Mouse (Mus musculus): ENCODE results near the gene Notch3.

DNA sequence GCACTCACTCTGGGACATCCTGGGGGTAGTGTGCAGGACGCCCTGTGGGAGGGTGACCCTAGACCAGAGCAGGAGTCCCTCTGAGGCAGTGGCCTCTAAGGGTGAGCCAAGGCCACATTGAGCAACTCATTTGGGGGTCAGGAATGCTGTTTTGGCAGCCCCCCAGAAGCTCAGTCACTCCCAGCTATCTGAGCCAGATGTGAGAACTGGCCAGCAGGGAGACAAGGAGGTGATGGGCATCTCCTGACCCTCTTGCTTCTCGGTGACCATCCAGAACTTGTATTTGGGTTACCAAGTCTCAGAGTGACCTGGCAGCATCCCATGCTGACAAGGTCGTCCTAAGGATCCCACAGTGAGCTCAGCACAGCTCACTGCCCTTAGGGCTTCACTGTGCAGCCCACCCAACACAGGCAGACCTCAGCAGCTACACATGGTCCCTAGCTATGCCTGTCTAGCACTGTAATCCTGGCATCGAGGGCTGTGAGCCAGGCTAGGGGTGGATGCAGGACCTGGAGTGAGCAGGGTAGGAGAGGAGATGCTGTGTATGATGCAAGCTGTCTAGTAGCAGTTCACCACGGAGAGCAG is 49.3 kb downstream of the Notch3 start:
- TF ChIP-seq CTCF (IDR thresholded peaks at IDR 0.05; ENCODE audit: control insufficient read depth, insufficient read depth, low read length) (no peak), POLR2A (IDR thresholded peaks at IDR 0.05; ENCODE audit: borderline replicate concordance, control insufficient read depth, low read depth, low read length) (no peak)
